Mouse (Mus musculus): ENCODE data around the gene Gmnn. TPM values are rescaled to one million over a fixed set of nuclear protein-coding genes. Genes with fewer than 3 reads are reported as not detected.

Gmnn gene
- polyA plus RNA-seq, 1 experiment from 2014 or later: 112 TPM

GRCm38 (mm10) chr13:24759451-24759850 lies 2.3 kb downstream of the Gmnn start:
- Histone ChIP-seq H3K9me3 (no peaks in the 10 kb centered on the region), H3K4me1 (peaks cover 16% of the 10 kb centered on the region), H3K9ac (no peak overlapping the region), H3K4me2 (no peak overlapping the region), H3K4me3 (no peak overlapping the region), H3K27ac (no peak overlapping the region), H3K36me3 (peaks cover 42% of the 10 kb centered on the region), H3K27me3 (no peaks in the 10 kb centered on the region)
- WGBS: 92% methylated on average over 10 of the region's 10 CpGs
- no peak for ATAC-seq (ENCODE audit: insufficient number of reproducible peaks, insufficient read depth, low FRiP score, low TSS enrichment, low read depth)

- no peak for ATAC-seq (ENCODE audit: insufficient number of reproducible peaks, insufficient read depth, low FRiP score, low TSS enrichment, low read depth)
- Histone ChIP-seq H3K27ac (no peak overlapping the region), H3K36me3 (peaks cover 49% of the 10 kb centered on the region), H3K27me3 (no peaks in the 10 kb centered on the region), H3K4me1 (peaks cover 16% of the 10 kb centered on the region), H3K4me3 (no peak overlapping the region), H3K4me2 (no peak overlapping the region), H3K9me3 (no peaks in the 10 kb centered on the region), H3K9ac (no peak overlapping the region)
- WGBS: 90% methylated on average over 12 of the region's 12 CpGs
Measured at GRCm38 (mm10) chr13:24757820-24758564, 3.7 kb downstream of the Gmnn start.

- Histone ChIP-seq H3K27ac (no peak overlapping the region), H3K36me3 (peaks cover 59% of the 10 kb centered on the region), H3K27me3 (no peaks in the 10 kb centered on the region), H3K4me3 (no peak overlapping the region), H3K9ac (no peak overlapping the region), H3K4me2 (no peak overlapping the region), H3K9me3 (no peaks in the 10 kb centered on the region), H3K4me1 (peaks cover 9% of the 10 kb centered on the region)
- ATAC-seq (ENCODE audit: insufficient number of reproducible peaks, insufficient read depth, low FRiP score, low TSS enrichment, low read depth): no peak
- 95% methylated on average over 3 of the region's 3 CpGs for WGBS
Measured at GRCm38 (mm10) chr13:24756756-24757155, 5.0 kb downstream of the Gmnn start.

- H3K4me3 ChIP-seq: no peak overlapping the region
- no peak overlapping the region for H3K27ac ChIP-seq
- 87% methylated on average over 8 of the region's 8 CpGs for WGBS
- no peak overlapping the region for H3K4me2 ChIP-seq
- peaks cover 60% of the 10 kb centered on the region for H3K36me3 ChIP-seq
- H3K27me3 ChIP-seq: no peaks in the 10 kb centered on the region
- H3K9ac ChIP-seq: no peak overlapping the region
- ATAC-seq (ENCODE audit: insufficient number of reproducible peaks, insufficient read depth, low FRiP score, low TSS enrichment, low read depth): no peak
- no peaks in the 10 kb centered on the region for H3K9me3 ChIP-seq
- no peaks in the 10 kb centered on the region for H3K4me1 ChIP-seq
Measured at GRCm38 (mm10) chr13:24751396-24751795, 10.3 kb downstream of the Gmnn start.

- 91% methylated on average over 8 of the region's 8 CpGs for WGBS
- Histone ChIP-seq H3K4me3 (no peak overlapping the region), H3K4me1 (no peaks in the 10 kb centered on the region), H3K9me3 (no peaks in the 10 kb centered on the region), H3K36me3 (peaks cover 55% of the 10 kb centered on the region), H3K4me2 (no peak overlapping the region), H3K9ac (no peak overlapping the region), H3K27ac (no peak overlapping the region), H3K27me3 (no peaks in the 10 kb centered on the region)
- ATAC-seq (ENCODE audit: insufficient number of reproducible peaks, insufficient read depth, low FRiP score, low TSS enrichment, low read depth): no peak
Measured at GRCm38 (mm10) chr13:24750807-24751206, 10.9 kb downstream of the Gmnn start.

GRCm38 (mm10) chr13:24747823-24748222 lies 13.9 kb downstream of the Gmnn start:
- no peak overlapping the region for H3K4me2 ChIP-seq
- H3K36me3 ChIP-seq: peaks cover 33% of the 10 kb centered on the region
- H3K27ac ChIP-seq: no peak overlapping the region
- H3K4me3 ChIP-seq: no peak overlapping the region
- H3K4me1 ChIP-seq: no peaks in the 10 kb centered on the region
- no peak for ATAC-seq (ENCODE audit: insufficient number of reproducible peaks, insufficient read depth, low FRiP score, low TSS enrichment, low read depth)
- WGBS: 90% methylated on average over 3 of the region's 3 CpGs
- no peak overlapping the region for H3K9ac ChIP-seq
- no peaks in the 10 kb centered on the region for H3K27me3 ChIP-seq
- H3K9me3 ChIP-seq: no peaks in the 10 kb centered on the region

- ATAC-seq (ENCODE audit: insufficient number of reproducible peaks, insufficient read depth, low FRiP score, low TSS enrichment, low read depth): no peak
- WGBS: 90% methylated on average over 10 of the region's 10 CpGs
- H3K4me1 ChIP-seq: no peaks in the 10 kb centered on the region
- H3K4me3 ChIP-seq: no peak within 1 kb of the TSS
- no peak within 1 kb of the TSS for H3K4me2 ChIP-seq
- H3K27me3 ChIP-seq: no peaks in the 10 kb centered on the region
- H3K9ac ChIP-seq: no peak within 1 kb of the TSS
- no peak within 1 kb of the TSS for H3K27ac ChIP-seq
- H3K9me3 ChIP-seq: no peaks in the 10 kb centered on the region
- H3K36me3 ChIP-seq: no peaks in the 10 kb centered on the region
Measured at GRCm38 (mm10) chr13:24741028-24741427, 20.7 kb downstream of the Gmnn start, which contains the start of gene Armh2. TSS of gene Armh2 (plus strand) at chr13:24741232.

- ATAC-seq (ENCODE audit: insufficient number of reproducible peaks, insufficient read depth, low FRiP score, low TSS enrichment, low read depth): no peak
- Histone ChIP-seq H3K36me3 (no peaks in the 10 kb centered on the region), H3K4me2 (no peak overlapping the region), H3K4me3 (no peak overlapping the region), H3K9ac (no peak overlapping the region), H3K4me1 (no peaks in the 10 kb centered on the region), H3K9me3 (no peaks in the 10 kb centered on the region), H3K27ac (no peak overlapping the region), H3K27me3 (no peaks in the 10 kb centered on the region)
- 86% methylated on average over 6 of the region's 6 CpGs for WGBS
Measured at GRCm38 (mm10) chr13:24735608-24736131, 26.1 kb downstream of the Gmnn start.

- Histone ChIP-seq H3K27ac (no peak overlapping the region), H3K4me1 (no peaks in the 10 kb centered on the region), H3K4me2 (no peak overlapping the region), H3K36me3 (no peaks in the 10 kb centered on the region), H3K27me3 (no peaks in the 10 kb centered on the region), H3K4me3 (no peak overlapping the region), H3K9me3 (no peaks in the 10 kb centered on the region), H3K9ac (no peak overlapping the region)
- no peak for ATAC-seq (ENCODE audit: insufficient number of reproducible peaks, insufficient read depth, low FRiP score, low TSS enrichment, low read depth)
- 85% methylated on average over 5 of the region's 5 CpGs for WGBS
Measured at GRCm38 (mm10) chr13:24734502-24734901, 27.2 kb downstream of the Gmnn start.

- WGBS: 93% methylated on average over 5 of the region's 5 CpGs
Measured at GRCm38 (mm10) chr13:24729128-24729527, 32.6 kb downstream of the Gmnn start.

GRCm38 (mm10) chr13:24724395-24724759 lies 37.3 kb downstream of the Gmnn start:
- no peaks in the 10 kb centered on the region for H3K36me3 ChIP-seq
- 59% methylated on average over 4 of the region's 4 CpGs for WGBS
- no peak overlapping the region for H3K4me3 ChIP-seq
- no peak overlapping the region for H3K9ac ChIP-seq
- H3K4me1 ChIP-seq: peaks cover 13% of the 10 kb centered on the region
- H3K27ac ChIP-seq: no peak overlapping the region
- no peaks in the 10 kb centered on the region for H3K9me3 ChIP-seq
- H3K27me3 ChIP-seq: no peaks in the 10 kb centered on the region
- no peak for ATAC-seq (ENCODE audit: insufficient number of reproducible peaks, insufficient read depth, low FRiP score, low TSS enrichment, low read depth)
- H3K4me2 ChIP-seq: peak overlapping the region; percentile 30; the same call in 1 of the 2 replicates

More at GRCm38 (mm10) chr13:24729128-24729527, 32.6 kb downstream of the Gmnn start:
- Histone ChIP-seq H3K9ac (no peak overlapping the region), H3K4me3 (no peak overlapping the region), H3K27ac (no peak overlapping the region), H3K4me1 (peaks cover 9% of the 10 kb centered on the region), H3K9me3 (no peaks in the 10 kb centered on the region), H3K4me2 (no peak overlapping the region), H3K36me3 (no peaks in the 10 kb centered on the region), H3K27me3 (no peaks in the 10 kb centered on the region)
- no peak for ATAC-seq (ENCODE audit: insufficient number of reproducible peaks, insufficient read depth, low FRiP score, low TSS enrichment, low read depth)

- 51% methylated on average over 8 of the region's 8 CpGs for WGBS
- Histone ChIP-seq H3K27ac (no peak overlapping the region), H3K27me3 (no peaks in the 10 kb centered on the region), H3K36me3 (no peaks in the 10 kb centered on the region), H3K4me3 (no peak overlapping the region), H3K4me2 (no peak overlapping the region), H3K9ac (no peak overlapping the region), H3K9me3 (no peaks in the 10 kb centered on the region), H3K4me1 (peaks cover 13% of the 10 kb centered on the region)
- no peak for ATAC-seq (ENCODE audit: insufficient number of reproducible peaks, insufficient read depth, low FRiP score, low TSS enrichment, low read depth)
Measured at GRCm38 (mm10) chr13:24723699-24724394, 37.9 kb downstream of the Gmnn start.
